Mouse (Mus musculus) stomach, embryonic 14.5 days (tissue): ENCODE results near the gene Slc39a8. TPM values are rescaled to one million over a fixed set of nuclear protein-coding genes. Genes with fewer than 3 reads are reported as not detected.
A peak's percentile ranks its signal among the peaks of the same experiment; 100 is the strongest.

Experiments
- ATAC-seq: fragments of 200-750 bp; cut with Nextera tagmentation; 2 replicates; pipeline ENCODE4 v1.8.0; 2017; ENCODE audit warnings: low read depth, moderate TSS enrichment; ENCODE audit not compliant: insufficient number of reproducible peaks, insufficient read depth, low FRiP score
- H3K27ac ChIP-seq: fragments of 300-500 bp; sonication (generic); 2 replicates; pipeline ENCODE4 v1.5.1; 2014; ENCODE audit warnings: mild to moderate bottlenecking, low read length, moderate library complexity, mixed read lengths
- H3K27me3 ChIP-seq: fragments of 300-500 bp; sonication (generic); 2 replicates; pipeline ENCODE4 v1.6.1; 2014; ENCODE audit warnings: low read length, control low read depth, mixed read lengths; ENCODE audit not compliant: control insufficient read depth, insufficient read depth
- H3K36me3 ChIP-seq: fragments of 300-500 bp; sonication (generic); 2 replicates; pipeline ENCODE4 v1.6.1; 2014; ENCODE audit warnings: mild to moderate bottlenecking, control low read depth, low read length, moderate library complexity, mixed read lengths; ENCODE audit not compliant: control insufficient read depth, insufficient read depth
- H3K4me1 ChIP-seq: fragments of 300-500 bp; sonication (generic); 2 replicates; pipeline ENCODE4 v1.6.1; 2014; ENCODE audit warnings: low read length, control low read depth, mixed read lengths; ENCODE audit not compliant: control insufficient read depth, insufficient read depth
- H3K4me2 ChIP-seq: fragments of 300-500 bp; sonication (generic); replicated peaks from 2 replicates; pipeline ENCODE4 v1.6.1; 2014; ENCODE audit warnings: low read depth, low read length, control low read depth
- H3K4me3 ChIP-seq: fragments of 300-500 bp; sonication (generic); 2 replicates; pipeline ENCODE4 v1.5.1; 2014; ENCODE audit warnings: low read depth, low read length, control low read depth
- H3K9ac ChIP-seq: fragments of 300-500 bp; sonication (generic); replicated peaks from 2 replicates; pipeline ENCODE4 v1.6.1; 2014; ENCODE audit warnings: low read depth, mild to moderate bottlenecking, control low read depth, low read length, moderate library complexity, mixed read lengths
- H3K9me3 ChIP-seq: fragments of 300-500 bp; sonication (generic); 2 replicates; pipeline ENCODE4 v1.6.1; 2016; ENCODE audit warnings: low read depth, low read length, control low read depth; ENCODE audit not compliant: control insufficient read depth
- WGBS: fragments of 180-500 bp; shearing (Covaris S2); extraction: QIAGEN DNeasy Blood & Tissue Kit; methylation state at CpG from one replicate; pipeline ENCODE4 v1.1.7; 2014; 5-methylcytosine and 5-hydroxymethylcytosine counted together
- polyA plus RNA-seq: library from polyadenylated mRNA; unstranded; fragments of >200 nt; fragmentation: Nextera tagmentation; extraction: Ambion mirVana; gene quantifications from 2 replicates; pipeline ENCODE4 v1.2.1, GENCODE M21; 2014

Slc39a8 gene
- polyA plus RNA-seq, 1 experiment from 2014 or later = 7.1 TPM

DNA sequence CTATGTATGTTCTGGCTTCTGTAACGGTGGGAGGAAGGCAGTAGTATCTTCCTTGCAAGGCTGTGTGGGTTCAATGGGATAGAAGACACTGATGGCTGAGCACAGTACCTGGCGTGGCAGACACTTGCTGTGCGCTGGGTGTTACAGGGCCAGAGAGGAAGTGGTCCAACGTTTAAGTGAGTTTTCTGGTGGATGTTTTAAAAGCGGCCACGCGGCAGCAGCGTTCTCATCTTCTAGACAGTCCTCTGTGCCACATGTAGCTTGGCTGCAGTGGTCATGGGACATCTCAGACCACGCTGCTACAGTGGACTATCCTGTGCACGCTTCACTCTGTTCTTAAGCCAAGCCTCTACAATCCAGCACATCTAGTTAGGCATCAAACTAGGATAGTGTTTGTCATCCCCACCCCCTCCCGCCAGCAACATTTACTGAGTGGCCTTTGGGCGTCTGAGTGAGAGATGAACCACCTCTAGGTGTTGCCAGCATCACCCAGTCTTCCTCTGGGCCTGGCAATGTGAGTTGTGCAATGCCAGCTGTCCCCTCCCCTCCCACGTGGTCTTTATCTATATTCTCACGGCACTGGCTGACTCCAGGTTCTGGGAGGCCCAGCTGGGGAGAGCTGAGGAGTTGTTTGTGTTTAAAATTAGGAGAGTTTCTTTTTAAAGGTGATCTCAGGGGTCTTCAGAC lies 29.4 kb downstream of the Slc39a8 start:
- Histone ChIP-seq H3K27ac (no peak overlapping the region), H3K9ac (no peak overlapping the region), H3K4me2 (no peak overlapping the region), H3K4me1 (no peaks in the 10 kb centered on the region), H3K27me3 (no peaks in the 10 kb centered on the region), H3K4me3 (no peak overlapping the region), H3K36me3 (no peaks in the 10 kb centered on the region), H3K9me3 (no peaks in the 10 kb centered on the region)
- 0 out of 2 replicates have a peak, but pooled peaks have one; percentile 33 for ATAC-seq
- WGBS = 74% methylated on average over 14 of the region's 14 CpGs

DNA sequence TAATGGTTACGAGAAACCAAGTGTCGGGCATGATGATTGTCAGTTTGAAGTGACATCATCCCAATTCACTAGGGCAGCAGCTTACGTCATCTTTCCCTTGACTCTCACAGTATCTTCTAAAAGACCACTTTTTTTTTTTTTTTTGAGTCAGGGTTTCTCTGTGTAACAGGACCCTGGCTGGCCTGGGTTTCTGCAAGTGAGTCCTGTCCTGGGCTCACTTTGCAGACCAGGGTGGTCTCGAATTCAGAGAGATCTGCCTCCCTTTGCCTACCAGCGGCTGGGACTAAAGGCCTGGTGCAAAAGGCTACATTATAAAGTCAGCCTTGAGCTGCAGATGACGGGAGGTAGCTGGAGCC lies 29.9 kb downstream of the Slc39a8 start:
- no peak for ATAC-seq
- Histone ChIP-seq H3K36me3 (no peaks in the 10 kb centered on the region), H3K27ac (no peak overlapping the region), H3K9me3 (no peaks in the 10 kb centered on the region), H3K4me2 (no peak overlapping the region), H3K4me3 (no peak overlapping the region), H3K4me1 (no peaks in the 10 kb centered on the region), H3K9ac (no peak overlapping the region), H3K27me3 (no peaks in the 10 kb centered on the region)
- WGBS = 73% methylated on average over 6 of the region's 6 CpGs

DNA sequence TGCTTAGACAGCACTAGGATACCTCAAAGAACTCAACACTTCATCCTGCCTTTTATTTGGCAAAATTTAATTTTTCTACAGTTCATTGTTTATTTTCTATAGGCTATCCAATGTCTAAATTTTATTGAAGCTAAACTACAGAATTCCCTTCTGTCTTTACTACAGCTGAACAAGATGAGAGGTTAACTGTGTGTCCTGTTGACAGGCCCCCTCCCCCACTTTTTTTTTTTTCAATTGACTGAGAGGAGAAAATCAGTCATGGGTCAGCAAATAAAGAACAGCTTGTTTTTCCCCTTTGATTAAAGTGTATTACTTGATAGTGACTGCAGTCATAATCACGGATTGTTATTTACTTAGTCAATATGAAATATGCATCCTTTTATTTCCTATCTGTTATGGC lies 31.2 kb downstream of the Slc39a8 start:
- no peaks in the 10 kb centered on the region for H3K36me3 ChIP-seq
- no peak for ATAC-seq

DNA sequence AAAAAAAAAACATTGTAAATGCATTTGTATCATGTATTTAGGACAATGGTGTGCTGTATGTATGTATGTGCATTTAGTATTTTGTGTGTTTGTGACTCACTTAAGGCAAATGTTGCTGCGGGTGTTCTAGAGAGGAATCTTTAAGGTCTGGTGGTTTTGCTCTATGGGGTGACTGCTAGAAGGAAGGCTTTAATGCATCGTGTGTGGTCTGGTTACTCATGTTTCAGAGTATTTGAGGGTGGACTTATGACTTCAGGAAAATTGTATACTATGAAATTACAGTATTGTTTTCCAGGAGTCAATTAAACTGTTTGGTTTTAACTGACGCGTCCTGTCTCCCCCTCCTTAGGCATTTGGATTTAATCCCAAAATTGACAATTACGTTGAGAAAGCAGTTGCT lies 32.1 kb downstream of the Slc39a8 start:
- H3K27ac ChIP-seq = no peak overlapping the region
- no peaks in the 10 kb centered on the region for H3K9me3 ChIP-seq
- H3K27me3 ChIP-seq = no peaks in the 10 kb centered on the region
- WGBS = 59% methylated on average over 5 of the region's 5 CpGs
- H3K4me2 ChIP-seq = no peak overlapping the region
- no peaks in the 10 kb centered on the region for H3K36me3 ChIP-seq
- no peak overlapping the region for H3K4me3 ChIP-seq
- no peak for ATAC-seq
- H3K9ac ChIP-seq = no peak overlapping the region
- H3K4me1 ChIP-seq = no peaks in the 10 kb centered on the region

More for the DNA sequence above, 31.2 kb downstream of the Slc39a8 start:
- H3K9me3 ChIP-seq = no peaks in the 10 kb centered on the region
- H3K27ac ChIP-seq = no peak overlapping the region
- H3K9ac ChIP-seq = no peak overlapping the region
- H3K4me1 ChIP-seq = no peaks in the 10 kb centered on the region
- H3K4me2 ChIP-seq = no peak overlapping the region
- no peaks in the 10 kb centered on the region for H3K27me3 ChIP-seq
- H3K4me3 ChIP-seq = no peak overlapping the region
- WGBS = 53% methylated on average over 1 of the region's 1 CpGs

DNA sequence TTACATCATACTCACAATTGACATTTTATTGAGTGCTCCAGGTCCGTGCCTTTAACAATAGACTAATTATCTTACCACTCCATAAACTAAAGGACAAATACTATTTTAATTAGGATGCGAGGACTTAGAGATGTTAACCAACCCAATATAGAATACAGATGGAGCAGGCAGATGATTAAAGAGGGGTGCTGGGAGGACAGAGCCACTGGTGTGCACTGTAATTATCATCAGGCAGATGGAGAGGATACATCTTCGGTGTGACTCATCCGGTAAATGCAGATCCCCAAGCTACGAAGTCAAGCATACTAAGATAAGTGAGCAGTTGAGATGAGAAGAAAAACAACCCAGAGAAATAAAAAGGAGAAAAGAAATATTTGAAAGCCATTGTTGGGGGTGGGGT lies 34.4 kb downstream of the Slc39a8 start:
- H3K36me3 ChIP-seq = no peaks in the 10 kb centered on the region
- H3K9me3 ChIP-seq = no peaks in the 10 kb centered on the region
- H3K27ac ChIP-seq = no peak overlapping the region
- H3K4me2 ChIP-seq = no peak overlapping the region
- no peak for ATAC-seq
- H3K27me3 ChIP-seq = no peaks in the 10 kb centered on the region
- H3K4me3 ChIP-seq = no peak overlapping the region
- H3K9ac ChIP-seq = no peak overlapping the region
- 90% methylated on average over 5 of the region's 5 CpGs for WGBS
- H3K4me1 ChIP-seq = no peaks in the 10 kb centered on the region

DNA sequence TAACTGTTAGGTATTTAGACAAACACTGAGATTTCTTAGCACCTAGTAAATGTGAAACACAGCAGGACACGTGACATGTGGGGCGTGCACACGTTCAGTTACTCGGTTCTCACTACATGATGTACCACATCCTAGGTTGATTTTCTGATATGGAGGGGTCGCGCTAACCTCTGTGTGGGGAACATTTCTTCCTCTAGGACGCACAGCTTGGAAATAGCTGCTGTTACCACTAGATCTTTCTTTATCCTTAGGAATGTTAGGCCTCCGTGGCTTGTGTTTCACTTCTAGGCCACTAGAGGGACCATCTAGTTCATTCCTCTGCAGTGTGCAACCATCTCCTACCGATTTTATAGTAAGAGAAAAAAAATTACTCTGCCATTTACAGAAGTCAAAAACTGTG lies 37.7 kb downstream of the Slc39a8 start:
- Histone ChIP-seq H3K27ac (no peak overlapping the region), H3K9me3 (no peaks in the 10 kb centered on the region), H3K4me1 (no peaks in the 10 kb centered on the region), H3K9ac (no peak overlapping the region), H3K4me2 (no peak overlapping the region), H3K36me3 (no peaks in the 10 kb centered on the region), H3K4me3 (no peak overlapping the region), H3K27me3 (no peaks in the 10 kb centered on the region)
- WGBS = 52% methylated on average over 9 of the region's 9 CpGs
- no peak for ATAC-seq

DNA sequence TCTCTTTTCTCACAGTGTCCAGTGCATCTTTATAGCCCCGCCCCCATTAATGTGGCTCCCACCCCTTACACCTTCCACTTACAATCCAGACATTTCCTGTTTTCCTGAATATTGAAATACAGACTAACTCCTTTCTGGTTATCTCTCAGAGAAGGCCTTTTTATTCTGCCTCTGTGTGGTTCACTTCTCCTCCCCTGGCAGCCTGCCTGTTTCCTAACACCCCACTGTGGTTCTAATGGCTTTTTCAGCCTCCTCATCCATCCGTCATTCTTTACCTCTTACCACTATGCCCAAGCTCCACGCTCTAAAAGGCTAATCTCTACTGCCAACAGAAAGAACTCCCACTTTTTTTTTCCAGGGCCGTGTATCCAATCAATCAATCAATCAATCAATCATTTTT lies 44.0 kb downstream of the Slc39a8 start:
- 63% methylated on average over 4 of the region's 4 CpGs for WGBS
- no peak overlapping the region for H3K27ac ChIP-seq
- no peak for ATAC-seq

DNA sequence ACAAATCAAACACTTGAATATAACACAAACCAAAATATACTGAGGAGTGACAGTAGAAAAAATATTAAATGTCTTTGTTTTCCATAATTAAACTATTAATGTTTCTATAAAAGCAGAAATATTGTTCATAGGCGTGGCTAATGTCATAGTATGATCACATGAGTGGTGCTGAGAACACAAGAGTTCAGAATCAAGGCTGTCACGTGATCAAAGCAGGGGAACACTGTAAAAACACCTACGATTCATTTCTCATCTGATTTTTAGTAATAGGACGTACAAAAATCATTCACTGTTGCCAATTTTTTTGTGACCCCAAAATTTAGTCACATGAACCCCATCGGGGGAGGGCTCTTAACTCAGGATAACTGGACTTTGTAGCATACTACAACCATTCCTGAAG lies 47.2 kb downstream of the Slc39a8 start:
- 84% methylated on average over 5 of the region's 5 CpGs for WGBS
- H3K4me2 ChIP-seq = no peak overlapping the region
- H3K4me1 ChIP-seq = no peaks in the 10 kb centered on the region
- no peak overlapping the region for H3K27ac ChIP-seq
- no peaks in the 10 kb centered on the region for H3K9me3 ChIP-seq
- H3K36me3 ChIP-seq = no peaks in the 10 kb centered on the region
- no peak overlapping the region for H3K9ac ChIP-seq
- no peak overlapping the region for H3K4me3 ChIP-seq
- no peaks in the 10 kb centered on the region for H3K27me3 ChIP-seq
- ATAC-seq = no peak

More for the DNA sequence above, 44.0 kb downstream of the Slc39a8 start:
- Histone ChIP-seq H3K4me3 (no peak overlapping the region), H3K36me3 (no peaks in the 10 kb centered on the region), H3K9ac (no peak overlapping the region), H3K9me3 (no peaks in the 10 kb centered on the region), H3K4me1 (no peaks in the 10 kb centered on the region), H3K4me2 (no peak overlapping the region), H3K27me3 (no peaks in the 10 kb centered on the region)

DNA sequence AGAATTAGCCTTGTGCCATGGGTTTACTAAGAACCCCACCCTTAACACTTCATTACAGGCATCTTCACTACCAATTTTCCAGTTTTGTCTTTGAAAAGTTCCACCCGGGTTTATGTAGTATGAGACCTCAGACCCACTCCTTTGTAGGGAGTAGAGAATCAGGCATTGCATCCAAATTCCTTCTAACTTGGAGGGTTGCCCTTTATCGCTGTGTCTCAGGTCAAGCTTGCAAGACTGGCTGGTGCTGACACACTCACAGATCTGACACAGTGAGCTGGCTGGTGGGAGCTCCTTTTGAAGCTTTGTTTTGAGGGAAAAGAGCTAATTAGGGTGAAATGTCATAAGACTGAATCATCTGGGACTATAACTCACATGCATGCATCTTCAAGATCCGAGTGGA lies 48.5 kb downstream of the Slc39a8 start:
- Histone ChIP-seq H3K4me1 (no peaks in the 10 kb centered on the region), H3K9ac (no peak overlapping the region), H3K4me3 (no peak overlapping the region), H3K9me3 (no peaks in the 10 kb centered on the region), H3K36me3 (no peaks in the 10 kb centered on the region), H3K4me2 (no peak overlapping the region), H3K27ac (no peak overlapping the region), H3K27me3 (no peaks in the 10 kb centered on the region)
- WGBS = 81% methylated on average over 3 of the region's 3 CpGs
- ATAC-seq = no peak
